Mouse (Mus musculus): ENCODE measurements around the gene Mrps9.

Gene Mrps9

DNA sequence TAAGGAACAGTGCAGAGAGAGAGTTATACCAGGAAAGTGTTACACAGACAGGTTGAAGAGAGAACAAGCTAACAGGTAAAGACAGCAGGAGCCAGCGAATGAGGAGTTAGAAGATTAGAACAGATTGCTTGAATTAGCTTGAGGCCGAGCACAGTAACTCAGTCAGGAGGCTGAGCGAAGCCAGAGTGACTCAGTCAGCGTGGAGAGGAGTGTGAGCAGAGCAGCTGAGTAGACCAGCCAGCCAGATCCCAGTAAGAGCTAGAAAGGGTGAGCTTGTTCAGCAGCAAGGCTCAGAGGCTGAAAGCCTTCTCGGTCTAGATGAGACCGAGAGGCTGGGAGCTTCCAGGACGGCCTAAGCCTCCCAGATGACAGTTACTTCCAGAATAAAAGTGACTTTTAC is 55.7 kb downstream of the Mrps9 start:
- no peak for DNase-seq (ENCODE audit: low spot score)

- no peak for DNase-seq (ENCODE audit: low spot score)
Observed at GRCm38 (mm10) chr1:42907153-42907552, 56.1 kb downstream of the Mrps9 start.

DNA sequence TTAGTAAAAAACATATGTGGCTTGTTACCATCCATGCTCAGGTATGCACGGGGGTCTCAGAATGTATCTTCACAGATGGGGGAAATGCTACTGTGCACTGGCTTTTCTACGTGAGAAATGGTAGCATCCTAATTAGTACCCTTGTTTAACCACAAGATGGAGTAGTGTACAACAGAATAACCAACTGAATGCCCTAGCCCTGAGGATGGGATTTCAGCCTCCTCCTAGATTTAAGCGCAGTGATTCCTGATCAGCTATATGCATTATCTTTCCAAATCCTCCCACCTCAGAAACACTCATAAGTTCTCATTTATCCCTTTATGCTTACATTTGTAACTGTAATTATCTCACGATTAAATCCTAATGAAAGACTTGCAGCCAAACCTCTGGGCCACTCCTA is 64.0 kb downstream of the Mrps9 start:
- peak; percentile 81 for DNase-seq (ENCODE audit: low spot score)

DNA sequence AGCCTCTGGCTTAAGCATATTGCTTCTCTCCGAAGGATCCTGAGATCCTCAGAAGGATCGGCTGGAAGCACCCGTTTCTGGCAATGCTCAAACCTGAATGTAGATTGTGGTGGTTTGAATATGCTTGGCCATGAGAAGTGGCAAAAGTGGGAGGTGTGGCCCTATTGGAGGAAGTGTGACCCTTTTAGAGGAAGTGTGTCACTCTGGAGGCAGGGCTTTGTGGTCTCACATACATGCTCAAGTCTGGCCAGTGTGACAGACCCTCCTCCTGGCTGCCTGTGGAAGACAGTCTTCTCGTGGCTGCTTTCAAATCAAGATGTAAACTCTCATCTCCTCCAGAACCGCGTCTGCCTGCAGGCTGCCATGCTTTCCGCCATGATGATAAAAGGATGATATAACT is 65.7 kb downstream of the Mrps9 start:
- no peak for DNase-seq (ENCODE audit: low spot score)

- peak; percentile 38 for DNase-seq (ENCODE audit: low spot score)
Observed at GRCm38 (mm10) chr1:42917908-42918307, 66.9 kb downstream of the Mrps9 start.

GRCm38 (mm10) chr1:42923924-42924323 is 72.9 kb downstream of the Mrps9 start:
- no peak for DNase-seq (ENCODE audit: low spot score)

- DNase-seq (ENCODE audit: low spot score), result no peak
Observed at GRCm38 (mm10) chr1:42933613-42934012, 82.6 kb downstream of the Mrps9 start.

DNA sequence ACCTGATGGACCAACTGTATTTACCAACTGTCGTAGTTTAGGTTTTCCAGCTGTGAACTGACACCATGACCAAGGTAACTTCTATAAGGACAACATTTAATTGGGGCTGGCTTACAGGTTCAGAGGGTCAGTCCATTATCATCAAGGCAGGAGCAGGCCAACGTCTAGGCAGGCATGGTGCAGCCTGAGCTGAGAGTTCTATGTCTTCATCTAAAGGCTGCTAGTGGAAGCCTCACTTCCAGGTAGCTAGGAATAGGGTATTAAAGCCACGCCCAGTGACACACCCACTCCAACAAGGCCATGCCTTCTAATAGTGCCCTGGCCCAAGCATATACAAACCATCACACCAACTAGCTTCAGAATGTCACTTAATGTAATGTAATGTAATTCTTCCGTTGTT is 97.5 kb downstream of the Mrps9 start:
- DNase-seq (ENCODE audit: low spot score), result no peak

GRCm38 (mm10) chr1:42952734-42953481 is 101.9 kb downstream of the Mrps9 start, which contains the start of gene Gpr45:
Gene Gpr45 (plus strand): TSS chr1:42952872.
- DNase-seq (ENCODE audit: low spot score), result peak; percentile 74

GRCm38 (mm10) chr1:42953482-42953822 is 102.4 kb downstream of the Mrps9 start:
- no peak for DNase-seq (ENCODE audit: low spot score)

Data from retina, embryonic 14.5 days (tissue).